In the genomic region with DNA sequence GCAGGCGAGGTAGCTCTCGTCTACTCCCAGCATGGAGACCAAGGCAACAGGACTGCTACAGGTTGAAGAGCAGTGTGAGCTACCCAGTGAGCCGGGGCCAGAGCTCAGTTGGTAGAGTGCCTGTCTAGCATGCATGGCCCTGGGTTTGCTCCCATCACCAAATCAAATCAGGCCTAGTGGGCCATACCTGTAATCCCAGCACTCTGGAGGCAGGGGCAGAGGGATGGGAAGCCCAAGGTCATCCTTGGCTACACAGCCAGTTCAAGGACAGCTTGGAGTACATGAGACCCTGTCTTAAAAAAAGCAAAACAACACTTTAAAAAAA, we compare ENCODE assay signal across 29 mouse cellular contexts. TPM values are rescaled to one million over a fixed set of nuclear protein-coding genes. Genes with fewer than 3 reads are reported as not detected.
"Had no signal": no experiment of that assay in that cellular context is flagged by ENCODE, and none has a peak within 500 bp of the region (broad histone marks: within the 10 kb centered on the region; RNA-seq: fewer than 3 reads in every experiment).

No protein-coding gene starts in this region.

- H3K9ac ChIP-seq: forebrain, postnatal 0 days; heart, embryonic 12.5 days; hindbrain, embryonic 12.5 days; hindbrain, embryonic 14.5 days; intestine, embryonic 15.5 days; kidney, embryonic 15.5 days; limb, embryonic 12.5 days; liver, embryonic 12.5 days had no signal

- ATAC-seq: forebrain, postnatal 0 days; hindbrain, embryonic 16.5 days; inflammation-experienced regulatory T-cells, adult 6 months; intestine, embryonic 15.5 days; intestine, postnatal 0 days; liver, embryonic 12.5 days had no signal

- H3K27me3 ChIP-seq: heart, embryonic 12.5 days; hindbrain, embryonic 12.5 days; intestine, embryonic 15.5 days; kidney, embryonic 15.5 days; limb, embryonic 12.5 days; liver, embryonic 12.5 days had no signal

- DNase-seq: forebrain, postnatal 0 days; gastrocnemius, postnatal 14 days; gastrocnemius, postnatal 36 days; heart, adult 18-20 months; heart, postnatal 10 days; heart, postnatal 36 days; kidney, adult 18-20 months; kidney, adult 9 months; kidney, postnatal 10 days; kidney, postnatal 4 days had no signal

- H3K4me2 ChIP-seq: heart, embryonic 12.5 days; hindbrain, embryonic 12.5 days; hindbrain, embryonic 14.5 days; intestine, embryonic 15.5 days; kidney, embryonic 15.5 days; limb, embryonic 12.5 days; liver, embryonic 12.5 days had no signal

- H3K9me3 ChIP-seq: heart, embryonic 10.5 days; heart, embryonic 12.5 days; hindbrain, embryonic 12.5 days; intestine, embryonic 15.5 days; kidney, embryonic 15.5 days; limb, embryonic 10.5 days; limb, embryonic 12.5 days; liver, embryonic 12.5 days had no signal

- H3K27ac ChIP-seq: heart, embryonic 10.5 days; hindbrain, embryonic 12.5 days; hindbrain, embryonic 14.5 days; intestine, embryonic 15.5 days; kidney, embryonic 15.5 days; layer of hippocampus, adult 2 months; left cerebral cortex, adult 2 months; limb, embryonic 10.5 days; limb, embryonic 12.5 days had no signal

- H3K4me3 ChIP-seq: heart, embryonic 10.5 days; heart, embryonic 12.5 days; hindbrain, embryonic 12.5 days; intestine, embryonic 15.5 days; kidney, embryonic 15.5 days; layer of hippocampus, adult 2 months; left cerebral cortex, adult 2 months; limb, embryonic 10.5 days; limb, embryonic 12.5 days; liver, embryonic 12.5 days had no signal

- H3K4me1 ChIP-seq: hindbrain, embryonic 12.5 days; intestine, embryonic 15.5 days; kidney, embryonic 15.5 days had no signal

RNA-seq across cellular contexts. Expression of gene Gm11037, which starts 15.9 kb away (rescaled TPM):
- polyA plus RNA-seq: forebrain, postnatal 0 days; gonadal fat pad, adult 2 months; heart, embryonic 10.5 days; heart, embryonic 12.5 days; heart, embryonic 14.5 days; heart, embryonic 16.5 days; hindbrain, embryonic 12.5 days; hindbrain, embryonic 14.5 days; hindbrain, embryonic 16.5 days; inflammation-experienced regulatory T-cells, adult 6 months; intestine, embryonic 15.5 days; intestine, postnatal 0 days; kidney, embryonic 15.5 days; limb, embryonic 10.5 days; limb, embryonic 12.5 days; limb, embryonic 14.5 days; liver, adult 2 months; liver, embryonic 12.5 days had no signal
